Mouse (Mus musculus) activated CD4-positive, CD25-positive, alpha-beta regulatory T cell, adult 4 months (primary cell): ENCODE data around the gene Olfr517. TPM values are rescaled to one million over a fixed set of nuclear protein-coding genes. Genes with fewer than 3 reads are reported as not detected.

Experiments used
- ATAC-seq: one replicate; pipeline ENCODE4 v1.8.0; 2017
- polyA plus RNA-seq, 2 experiments: library from polyadenylated mRNA; unstranded; fragments of 100-300 nt; shearing (Covaris generic); gene quantifications; one replicate each; pipeline ENCODE4 v1.2.1; 2017

The Olfr517 gene
- polyA plus RNA-seq, result not detected

DNA sequence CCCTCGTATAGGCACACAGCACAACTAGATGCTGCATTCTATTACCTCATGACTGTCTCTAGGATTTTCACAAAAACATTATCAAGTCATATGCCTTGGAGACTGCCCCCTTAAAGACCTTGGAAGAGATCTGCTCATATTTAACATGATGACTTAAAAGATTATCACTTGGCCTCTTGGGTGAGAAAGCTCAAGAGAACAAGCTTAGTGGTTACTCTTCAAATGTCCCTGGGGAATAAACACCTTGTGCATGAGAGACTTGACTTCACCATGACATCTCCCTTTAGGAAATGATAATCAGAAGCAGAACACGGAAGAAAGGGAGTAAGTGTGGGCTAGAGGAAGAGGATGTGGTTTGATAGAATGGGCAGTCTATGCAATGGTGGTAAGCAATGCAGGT lies at the start of gene Olfr517:
Gene Olfr517, minus strand, starts transcription at position 101 of the 400 bp plus-strand sequence.
- no peak for ATAC-seq

DNA sequence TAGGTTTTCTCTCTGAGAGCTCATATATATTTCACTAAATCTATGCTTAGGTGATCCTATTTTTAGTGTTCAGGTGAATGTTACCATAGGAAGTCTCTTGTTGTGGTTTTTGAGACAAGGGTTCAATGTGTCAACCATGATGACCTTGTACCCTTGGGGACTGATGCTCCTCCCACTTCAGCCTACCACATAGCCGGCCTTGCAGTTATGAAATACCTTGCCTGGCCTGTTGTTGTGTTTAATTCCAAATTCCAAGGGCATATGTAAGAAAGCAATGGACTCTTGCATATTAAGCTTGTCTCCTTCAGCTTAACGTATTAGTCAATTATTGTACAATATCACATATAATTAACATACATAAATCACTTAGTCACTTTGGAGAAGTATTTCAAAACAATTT lies 31.8 kb upstream of the Olfr517 start:
- ATAC-seq, result no peak

DNA sequence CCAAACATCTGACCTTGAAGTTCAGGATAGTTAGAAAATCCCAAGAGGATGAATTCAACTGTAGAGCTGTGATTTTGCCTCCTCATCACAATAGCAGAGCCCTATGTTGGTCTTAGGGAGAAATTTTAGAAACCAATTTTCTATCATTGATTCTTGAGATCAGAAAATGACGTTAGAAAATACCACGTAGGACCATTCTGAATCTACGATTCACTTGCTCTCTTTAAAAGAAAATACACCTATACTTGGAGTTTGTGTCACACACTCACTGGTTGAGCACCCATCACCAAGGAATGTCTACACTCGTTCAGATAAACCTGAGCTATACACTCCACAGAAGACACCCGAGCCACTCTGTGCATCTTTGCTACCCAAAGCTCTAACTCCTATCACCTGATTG lies 22.1 kb upstream of the Olfr517 start, which contains the start of gene Olfr519:
Gene Olfr519, minus strand, starts transcription at position 101 of the 400 bp plus-strand sequence.
- ATAC-seq, result no peak

DNA sequence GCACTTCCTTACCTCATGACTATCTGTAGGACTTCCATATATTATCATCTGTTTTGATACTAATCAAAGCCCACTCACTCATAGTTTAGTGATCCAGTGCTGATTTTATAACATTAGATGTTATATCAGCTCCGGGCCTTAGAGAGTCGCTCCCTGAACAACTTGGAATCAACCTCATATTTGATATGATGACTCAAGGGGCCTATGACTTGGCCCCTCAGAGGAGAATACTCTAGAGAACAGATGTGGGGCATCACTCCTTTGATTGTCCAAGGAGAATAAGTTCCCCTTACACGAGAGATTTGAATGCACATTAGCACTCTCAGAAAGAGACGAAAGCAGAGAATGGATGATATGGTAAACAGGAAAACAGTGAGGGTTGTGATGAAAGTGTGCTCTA lies 12.7 kb upstream of the Olfr517 start, which contains the start of gene Olfr518:
Gene Olfr518, minus strand, starts transcription at position 101 of the 400 bp plus-strand sequence.
- no peak for ATAC-seq

DNA sequence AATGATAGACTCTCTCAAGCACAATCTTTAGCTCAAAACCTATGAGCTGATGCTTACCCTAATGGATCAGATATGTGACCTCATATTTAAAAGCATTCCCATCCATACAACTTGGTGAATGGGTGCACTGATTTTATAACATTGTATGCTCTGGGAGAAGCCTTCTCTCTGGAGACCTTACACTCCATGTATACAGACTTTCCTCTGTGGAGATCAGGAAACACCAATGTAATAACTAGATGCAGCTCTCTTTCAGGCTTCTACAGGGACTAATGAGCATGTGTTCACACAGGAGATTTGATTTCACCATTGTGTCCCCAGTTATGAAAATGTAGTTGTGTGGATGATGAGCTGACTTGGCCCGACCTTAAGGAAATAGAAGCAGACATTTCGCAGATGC lies 21.8 kb downstream of the Olfr517 start, which contains the start of gene Olfr516:
Gene Olfr516, minus strand, starts transcription at position 101 of the 400 bp plus-strand sequence.
- no peak for ATAC-seq

DNA sequence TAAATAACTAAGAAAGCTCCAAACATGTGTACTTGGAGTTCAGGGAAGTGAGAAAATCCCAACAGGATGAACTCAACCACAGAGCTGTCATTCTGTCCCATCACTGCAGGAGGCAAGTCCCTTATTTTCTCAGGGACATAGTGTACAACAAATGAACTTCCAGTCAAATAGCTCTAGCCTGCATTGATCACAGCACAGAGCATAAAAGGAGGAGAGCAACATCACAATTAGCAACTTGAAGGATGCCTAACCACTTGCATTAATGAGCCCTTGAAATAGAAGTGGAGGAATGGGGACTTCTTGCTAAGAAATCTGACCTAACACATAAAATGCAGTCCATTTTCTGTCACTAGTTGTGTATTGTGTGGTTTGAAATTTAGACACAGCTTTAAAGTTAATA lies 46.3 kb downstream of the Olfr517 start, which contains the start of gene Olfr514:
Gene Olfr514, minus strand, starts transcription at position 101 of the 400 bp plus-strand sequence.
- ATAC-seq, result no peak

Other genes starting within 250 kb of the Olfr517 start
- not detected for gene Olfr508, start 242.4 kb downstream of the Olfr517 start, polyA plus RNA-seq
- gene Olfr509, start 220.5 kb downstream of the Olfr517 start, polyA plus RNA-seq, result not detected
- gene Olfr510, start 206.0 kb downstream of the Olfr517 start, polyA plus RNA-seq, result not detected
- not detected for gene Olfr512, start 159.1 kb downstream of the Olfr517 start, polyA plus RNA-seq
- not detected for gene Olfr513, start 121.4 kb downstream of the Olfr517 start, polyA plus RNA-seq
- not detected for gene Olfr514, start 46.4 kb downstream of the Olfr517 start, polyA plus RNA-seq
- not detected for gene Olfr516, start 21.9 kb downstream of the Olfr517 start, polyA plus RNA-seq
- gene Olfr518, start 12.6 kb upstream of the Olfr517 start, polyA plus RNA-seq, result not detected
- gene Olfr519, start 22.0 kb upstream of the Olfr517 start, polyA plus RNA-seq, result not detected
- gene Nlrp10, start 57.8 kb upstream of the Olfr517 start, polyA plus RNA-seq, result under 1 TPM; 0.07 to 0.19 TPM
- 10 to 100 TPM; 34.6 to 48.4 TPM for gene Eif3f, start 62.0 kb upstream of the Olfr517 start, polyA plus RNA-seq
- under 1 TPM; 0.24 to 0.29 TPM for gene Tub, start 78.0 kb upstream of the Olfr517 start, polyA plus RNA-seq
- under 1 TPM; 0.15 to 0.20 TPM for gene Ric3, start 211.0 kb upstream of the Olfr517 start, polyA plus RNA-seq